Mouse (Mus musculus): Measurements from ENCODE around the gene Rep15. TPM values are rescaled to one million over a fixed set of nuclear protein-coding genes. Genes with fewer than 3 reads are reported as not detected.

The Rep15 gene
- total and polyA plus RNA-seq, 3 experiments, result 0.12 to 0.96 (median 0.86) TPM

- intact Hi-C loops (cut with DNase I), result loop anchor here (10.0 kb wide), 1 partner anchor 1745 kb away; no protein-coding TSS in a partner anchor
- Histone ChIP-seq H3K27me3 (ENCODE audit: control insufficient read depth, insufficient read depth, low read length) (no peaks in the 10 kb centered on the region), H3K36me3 (ENCODE audit: control insufficient read depth, insufficient read depth, low read length) (no peaks in the 10 kb centered on the region), H3K27ac (no peak overlapping the region), H3K4me3 (no peak overlapping the region), H3K4me1 (ENCODE audit: control insufficient read depth, insufficient read depth, low read length) (no peaks in the 10 kb centered on the region), H3K79me2 (replicated peaks; ENCODE audit: control insufficient read depth, insufficient read depth, low read length) (no peaks in the 10 kb centered on the region), H3K9ac (ENCODE audit: low read depth, low read length) (no peak overlapping the region)
- TF ChIP-seq CTCF (IDR thresholded peaks at IDR 0.05), result no peak
- TF ChIP-seq EP300 (IDR thresholded peaks at IDR 0.05; ENCODE audit: insufficient read depth, low read depth, low read length), result no peak
- WGBS, result 90% methylated on average over 10 of the region's 10 CpGs
- no peak for DNase-seq
These were observed 47.5 kb downstream of the Rep15 start for GRCm38 (mm10) chr6:147079919-147080318.

Other genes with a start within 250 kb of the Rep15 start
- gene Arntl2, start 236.5 kb upstream of the Rep15 start, total RNA-seq (2021), result 1 to 10 TPM in 1 of 2 experiments, under 1 TPM in 1; 0.86 to 1.5 TPM
- gene Arntl2, start 236.5 kb upstream of the Rep15 start, polyA plus RNA-seq (2012; rRNA removed), result 1.6 and 2.6 TPM in 2 replicates
- 1 to 10 TPM; 2.0 TPM for gene Smco2, start 182.5 kb upstream of the Rep15 start, total RNA-seq (2021)
- gene Smco2, start 182.5 kb upstream of the Rep15 start, polyA plus RNA-seq (2012; rRNA removed), result 0.47 and 0.76 TPM in 2 replicates
- 100 to 1,000 TPM; 102 to 128 TPM for gene Ppfibp1, start 144.1 kb upstream of the Rep15 start, total RNA-seq (2021)
- gene Ppfibp1, start 144.1 kb upstream of the Rep15 start, polyA plus RNA-seq (2012; rRNA removed), result 15.4 and 33.7 TPM in 2 replicates
- not detected for gene 1700034J05Rik, start 78.2 kb upstream of the Rep15 start, total RNA-seq (2021)
- not detected in 2 replicates for gene 1700034J05Rik, start 78.2 kb upstream of the Rep15 start, polyA plus RNA-seq (2012; rRNA removed)
- 100 to 1,000 TPM; 168 to 170 TPM for gene Mrps35, start 10.2 kb downstream of the Rep15 start, total RNA-seq (2021)
- 28.7 and 38.2 TPM in 2 replicates for gene Mrps35, start 10.2 kb downstream of the Rep15 start, polyA plus RNA-seq (2012; rRNA removed)
- not detected for gene Mansc4, start 54.4 kb downstream of the Rep15 start, total RNA-seq (2021)
- gene Mansc4, start 54.4 kb downstream of the Rep15 start, polyA plus RNA-seq (2012; rRNA removed), result not detected in 2 replicates
- gene Klhl42, start 58.8 kb downstream of the Rep15 start, total RNA-seq (2021), result 1 to 10 TPM; 4.7 to 5.8 TPM
- 4.0 and 5.1 TPM in 2 replicates for gene Klhl42, start 58.8 kb downstream of the Rep15 start, polyA plus RNA-seq (2012; rRNA removed)
- gene Pthlh, start 231.6 kb downstream of the Rep15 start, total RNA-seq (2021), result 1 to 10 TPM; 1.3 to 2.3 TPM
- 1.1 and 1.7 TPM in 2 replicates for gene Pthlh, start 231.6 kb downstream of the Rep15 start, polyA plus RNA-seq (2012; rRNA removed)

All from heart, adult 2 months (tissue).